14 mouse cellular contexts compared by ENCODE assay signal in the genomic region with DNA sequence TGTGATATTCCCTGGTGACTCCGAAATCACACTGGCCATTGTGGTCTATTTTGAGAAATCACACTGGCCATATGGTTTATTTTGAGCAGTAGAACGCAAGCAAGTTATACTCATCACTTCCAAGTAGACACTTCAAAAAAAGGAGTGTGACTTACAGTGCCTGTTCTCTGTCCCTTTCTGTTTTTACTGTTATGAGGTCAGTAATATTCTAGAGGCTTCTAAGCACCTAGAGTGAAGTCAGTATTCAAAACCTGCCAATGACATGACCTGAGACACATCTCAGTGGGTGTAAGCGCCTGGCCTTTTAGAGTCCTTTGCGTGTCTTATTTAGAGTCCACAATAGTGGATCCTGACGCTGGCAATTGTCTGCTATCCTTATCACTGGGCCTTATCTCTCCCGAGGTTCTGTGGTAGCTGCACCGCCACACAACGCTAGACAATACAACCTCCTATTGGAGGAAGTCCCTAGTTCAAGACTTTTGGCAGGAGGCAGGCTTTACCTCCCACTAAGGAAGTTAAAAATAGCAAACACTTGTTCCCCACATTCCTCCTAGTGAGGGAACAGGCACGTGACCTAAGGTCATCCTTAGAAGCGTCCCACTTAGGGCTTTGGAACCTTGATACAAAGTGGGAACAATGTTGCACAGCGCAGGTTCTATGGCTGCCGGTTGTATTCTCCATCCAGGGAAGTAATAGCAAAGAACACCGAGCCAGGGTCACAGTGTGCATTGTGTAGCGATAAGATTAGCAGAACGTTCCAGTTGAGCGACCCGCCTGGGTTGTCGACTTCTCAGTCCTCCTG. TPM values are rescaled to one million over a fixed set of nuclear protein-coding genes. Genes with fewer than 3 reads are reported as not detected.
DNase-seq lines count a peak whose midpoint lies in the region; ATAC-seq and TF ChIP-seq lines count a peak whose summit lies in the region.
"Had no signal": no experiment of that assay in that cellular context is flagged by ENCODE, and none has a peak within 500 bp of the region (broad histone marks: within the 10 kb centered on the region; RNA-seq: fewer than 3 reads in every experiment).

No protein-coding gene starts in this region.

- TF ChIP-seq CTCF in lung, postnatal 0 days (IDR thresholded peaks at IDR 0.05): no peak
- TF ChIP-seq CTCF in thymus, adult 2 months (IDR thresholded peaks at IDR 0.05; ENCODE audit: borderline replicate concordance, control insufficient read depth, extremely low read depth, insufficient read depth, low read length, poor library complexity): no peak

- no peak overlapping the region for H3K4me2 ChIP-seq in lung, postnatal 0 days (replicated peaks; ENCODE audit: low read depth, low read length)
- peak overlapping the region; percentile 26 for H3K4me2 ChIP-seq in liver, embryonic 11.5 days
- H3K4me2 ChIP-seq: embryonic facial prominence, embryonic 15.5 days; lung, embryonic 15.5 days had no signal

- TF ChIP-seq POLR2A in thymus, adult 2 months (IDR thresholded peaks at IDR 0.05; ENCODE audit: control insufficient read depth, extremely low read depth, insufficient read depth, low read length, poor library complexity): no peak

- 56% methylated on average over 18 of the region's 18 CpGs for WGBS in lung, postnatal 0 days
- 23% methylated on average over 18 of the region's 18 CpGs for WGBS in heart, embryonic 10.5 days
- WGBS in liver, embryonic 11.5 days: 44% methylated on average over 18 of the region's 18 CpGs
- WGBS in thymus, adult 2 months: 71% methylated on average over 18 of the region's 18 CpGs

- no peaks in the 10 kb centered on the region for H3K4me1 ChIP-seq in lung, postnatal 0 days (ENCODE audit: insufficient read depth, low read depth, low read length)
- peaks cover 32% of the 10 kb centered on the region for H3K4me1 ChIP-seq in heart, embryonic 10.5 days
- H3K4me1 ChIP-seq in liver, embryonic 11.5 days (replicated peaks; ENCODE audit: control insufficient read depth, insufficient read depth, low read length): peaks cover 27% of the 10 kb centered on the region
- no peaks in the 10 kb centered on the region for H3K4me1 ChIP-seq in thymus, adult 2 months (replicated peaks; ENCODE audit: control insufficient read depth, insufficient read depth, low read length)
- H3K4me1 ChIP-seq: lung, embryonic 15.5 days had no signal

- no peaks in the 10 kb centered on the region for H3K9me3 ChIP-seq in lung, postnatal 0 days (ENCODE audit: low read length)
- H3K9me3 ChIP-seq in heart, embryonic 10.5 days: no peaks in the 10 kb centered on the region
- no peaks in the 10 kb centered on the region for H3K9me3 ChIP-seq in liver, embryonic 11.5 days (ENCODE audit: control insufficient read depth, low read length)
- H3K9me3 ChIP-seq: embryonic facial prominence, embryonic 15.5 days; lung, embryonic 15.5 days had no signal

- DNase-seq in lung, postnatal 0 days (ENCODE audit: low spot score): peak; percentile 37
- DNase-seq in lung, postnatal 10 days: no peak
- DNase-seq in heart, embryonic 10.5 days (ENCODE audit: low spot score): no peak
- no peak for DNase-seq in liver, embryonic 11.5 days (ENCODE audit: low spot score)
- peak; percentile 87 for DNase-seq in testis, postnatal 14 days (ENCODE audit: low spot score)
- DNase-seq in right cerebral cortex, adult 2 months (ENCODE audit: low spot score in 2 of 2): no peak
- no peak for DNase-seq in thymus, adult 2 months
- no peak for DNase-seq in left cerebral cortex, adult 8-10 months (ENCODE audit: low spot score in 2 of 2)
- DNase-seq: cerebellum, postnatal 10 days; forebrain, postnatal 0 days; kidney, postnatal 10 days; thymus, postnatal 36 days had no signal

- H3K27me3 ChIP-seq in lung, postnatal 0 days (replicated peaks; ENCODE audit: insufficient read depth, low read length): no peaks in the 10 kb centered on the region
- H3K27me3 ChIP-seq in heart, embryonic 10.5 days (ENCODE audit: insufficient read depth, poor library complexity, severe bottlenecking): no peaks in the 10 kb centered on the region
- no peaks in the 10 kb centered on the region for H3K27me3 ChIP-seq in liver, embryonic 11.5 days (replicated peaks; ENCODE audit: control insufficient read depth, insufficient read depth, low read length)
- no peaks in the 10 kb centered on the region for H3K27me3 ChIP-seq in thymus, adult 2 months (ENCODE audit: control insufficient read depth, insufficient read depth, low read length)
- H3K27me3 ChIP-seq: embryonic facial prominence, embryonic 15.5 days; lung, embryonic 15.5 days had no signal

- H3K4me3 ChIP-seq in lung, postnatal 0 days (ENCODE audit: low read depth, low read length): no peak overlapping the region
- H3K4me3 ChIP-seq in heart, embryonic 10.5 days: no peak overlapping the region
- H3K4me3 ChIP-seq in liver, embryonic 11.5 days (ENCODE audit: low read depth, low read length): no peak overlapping the region
- H3K4me3 ChIP-seq in thymus, adult 2 months (ENCODE audit: control insufficient read depth, insufficient read depth, low read length): no peak overlapping the region
- H3K4me3 ChIP-seq: embryonic facial prominence, embryonic 15.5 days; lung, embryonic 15.5 days had no signal

- H3K27ac ChIP-seq in lung, postnatal 0 days (ENCODE audit: low read length): no peak overlapping the region
- H3K27ac ChIP-seq in heart, embryonic 10.5 days: peak overlapping the region; percentile 79
- no peak overlapping the region for H3K27ac ChIP-seq in liver, embryonic 11.5 days (ENCODE audit: low read depth, low read length)
- H3K27ac ChIP-seq in thymus, adult 2 months (ENCODE audit: control insufficient read depth, insufficient read depth, low read length): no peak overlapping the region
- H3K27ac ChIP-seq: embryonic facial prominence, embryonic 15.5 days; lung, embryonic 15.5 days had no signal

- no peaks in the 10 kb centered on the region for H3K36me3 ChIP-seq in lung, postnatal 0 days (ENCODE audit: insufficient read depth, low read length)
- H3K36me3 ChIP-seq in heart, embryonic 10.5 days: no peaks in the 10 kb centered on the region
- H3K36me3 ChIP-seq in liver, embryonic 11.5 days (ENCODE audit: control insufficient read depth, insufficient read depth, low read length): no peaks in the 10 kb centered on the region
- no peaks in the 10 kb centered on the region for H3K36me3 ChIP-seq in thymus, adult 2 months (ENCODE audit: control insufficient read depth, insufficient read depth, low read length)
- H3K36me3 ChIP-seq: embryonic facial prominence, embryonic 15.5 days; lung, embryonic 15.5 days had no signal

- TF ChIP-seq EP300 in lung, postnatal 0 days (IDR thresholded peaks at IDR 0.05): no peak

- ATAC-seq in lung, postnatal 0 days: peak; percentile 57
- ATAC-seq in liver, embryonic 11.5 days (replicated peaks; ENCODE audit: low FRiP score): peak; percentile 66
- ATAC-seq: forebrain, postnatal 0 days had no signal

- no peak overlapping the region for H3K9ac ChIP-seq in lung, postnatal 0 days (replicated peaks; ENCODE audit: low read depth)
- no peak overlapping the region for H3K9ac ChIP-seq in liver, embryonic 11.5 days (ENCODE audit: low read depth, low read length)
- H3K9ac ChIP-seq: embryonic facial prominence, embryonic 15.5 days; forebrain, postnatal 0 days; lung, embryonic 15.5 days had no signal

RNA-seq across cellular contexts. Expression of gene Slain2, which starts 17.4 kb away (rescaled TPM):
- 13.4 and 14.1 TPM in 2 replicates for polyA plus RNA-seq in lung, postnatal 0 days (2015; fragmentation: Nextera tagmentation; extraction: Ambion mirVana)
- polyA plus RNA-seq in heart, embryonic 10.5 days (2016; fragmentation: Nextera tagmentation; extraction: Ambion mirVana): 18.1 and 21.0 TPM in 2 replicates
- polyA plus RNA-seq in liver, embryonic 11.5 days (2014; fragmentation: Nextera tagmentation; extraction: Ambion mirVana): 18.1 and 20.1 TPM in 2 replicates
- 24.2 and 27.6 TPM in 2 replicates for polyA plus RNA-seq in thymus, adult 2 months (2012; rRNA removed)
- 10 to 100 TPM; 22.9 to 30.2 (median 24.6) TPM for total RNA-seq in left cerebral cortex, adult 8-10 months (2022)

RNA-seq across cellular contexts. Expression of gene Tec, which starts 28.4 kb away (rescaled TPM):
- 4.2 and 4.6 TPM in 2 replicates for polyA plus RNA-seq in lung, postnatal 0 days (2015; fragmentation: Nextera tagmentation; extraction: Ambion mirVana)
- polyA plus RNA-seq in heart, embryonic 10.5 days (2016; fragmentation: Nextera tagmentation; extraction: Ambion mirVana): 7.5 and 12.1 TPM in 2 replicates
- 7.9 and 8.9 TPM in 2 replicates for polyA plus RNA-seq in liver, embryonic 11.5 days (2014; fragmentation: Nextera tagmentation; extraction: Ambion mirVana)
- polyA plus RNA-seq in thymus, adult 2 months (2012; rRNA removed): 12.4 and 18.3 TPM in 2 replicates
- total RNA-seq in left cerebral cortex, adult 8-10 months (2022): 1 to 10 TPM; 2.4 to 6.6 (median 3.9) TPM

Comparison
In these comparisons a context has a peak if more than half of its experiments do, and no peak if none do; other contexts are left out.
1. DNase-seq: peak in lung, postnatal 0 days (single experiment) and testis, postnatal 14 days (single experiment); none in lung, postnatal 10 days (single experiment), heart, embryonic 10.5 days (single experiment), liver, embryonic 11.5 days (single experiment), right cerebral cortex, adult 2 months (0 of 2), thymus, adult 2 months (single experiment) and left cerebral cortex, adult 8-10 months (0 of 2).